Mouse (Mus musculus) liver, embryonic 14.5 days (tissue): ENCODE data around the gene Ksr2. TPM values are rescaled to one million over a fixed set of nuclear protein-coding genes. Genes with fewer than 3 reads are reported as not detected.

Source experiments
- ATAC-seq: fragments of 200-750 bp; cut with Nextera tagmentation; 2 replicates; pipeline ENCODE4 v1.8.0; 2017; ENCODE audit warnings: moderate number of reproducible peaks, mild to moderate bottlenecking, moderate library complexity; ENCODE audit not compliant: insufficient read depth
- DNase-seq, 3 experiments: peaks; one replicate each; pipeline ENCODE4 v3.0.0-alpha.2; 2012 to 2013; ENCODE audit warnings: low read depth in 3 of 3, low spot score in 3 of 3
- H3K27ac ChIP-seq: fragments of 300-500 bp; sonication (generic); 2 replicates; pipeline ENCODE4 v1.5.1; 2014; ENCODE audit warnings: moderate library complexity, mild to moderate bottlenecking, control low read depth, inconsistent platforms
- H3K27me3 ChIP-seq: fragments of 300-500 bp; sonication (generic); 2 replicates; pipeline ENCODE4 v1.6.1; 2014; ENCODE audit warnings: mild to moderate bottlenecking, low read length, moderate library complexity; ENCODE audit not compliant: control insufficient read depth, insufficient read depth
- H3K36me3 ChIP-seq: fragments of 300-500 bp; sonication (generic); replicated peaks from 2 replicates; pipeline ENCODE4 v1.6.1; 2014; ENCODE audit warnings: low read depth; ENCODE audit not compliant: control insufficient read depth, insufficient read depth
- H3K4me1 ChIP-seq, 2 experiments: fragments of 200-500 bp in 1 of 2; fragments of 300-500 bp in 1 of 2; sonication (generic) in 1 of 2; replicated peaks; 2 replicates each; pipeline ENCODE4 v1.6.1; 2012 to 2014; ENCODE audit warnings: antibody characterized with exemption in 1 of 2, inconsistent platforms in 1 of 2, low read length in 1 of 2; ENCODE audit not compliant: control insufficient read depth in 2 of 2, insufficient read depth in 2 of 2
- H3K4me2 ChIP-seq: fragments of 300-500 bp; sonication (generic); 2 replicates; pipeline ENCODE4 v1.6.1; 2014; ENCODE audit warnings: low read depth, mild to moderate bottlenecking, control low read depth, moderate library complexity
- H3K4me3 ChIP-seq, 2 experiments: fragments of 200-500 bp in 1 of 2; fragments of 300-500 bp in 1 of 2; sonication (generic) in 1 of 2; 2 replicates each; pipeline ENCODE4 v1.5.1; 2012 to 2014; ENCODE audit warnings: low read depth in 2 of 2, low read length in 2 of 2, mild to moderate bottlenecking in 2 of 2, control low read depth in 1 of 2, inconsistent platforms in 1 of 2, moderate library complexity in 1 of 2; ENCODE audit not compliant: insufficient read depth in 1 of 2
- H3K9ac ChIP-seq: fragments of 300-500 bp; sonication (generic); replicated peaks from 2 replicates; pipeline ENCODE4 v1.6.1; 2014; ENCODE audit warnings: mild to moderate bottlenecking, control low read depth, moderate library complexity
- H3K9me3 ChIP-seq: fragments of 300-500 bp; sonication (generic); 2 replicates; pipeline ENCODE4 v1.6.1; 2016; ENCODE audit warnings: low read length, mixed read lengths; ENCODE audit not compliant: control insufficient read depth
- CTCF ChIP-seq: IDR thresholded peaks from 2 replicates; pipeline ENCODE4 v1.5.1; 2016; ENCODE audit warnings: antibody characterized with exemption, low read depth, control low read depth
- EP300 ChIP-seq: IDR thresholded peaks from 2 replicates; pipeline ENCODE4 v1.6.1; 2016; ENCODE audit warnings: antibody characterized with exemption, low read depth
- WGBS: fragments of 180-500 bp; shearing (Covaris S2); extraction: QIAGEN DNeasy Blood & Tissue Kit; methylation state at CpG from one replicate; pipeline ENCODE4 v1.1.7; 2014; ENCODE audit not compliant: insufficient replicate concordance; 5-methylcytosine and 5-hydroxymethylcytosine counted together
- polyA plus RNA-seq, 2 experiments: library from polyadenylated mRNA; depleted of rRNA in 1 of 2; stranded (reverse) in 1 of 2; unstranded in 1 of 2; fragments of >200 nt; fragmentation: Nextera tagmentation in 1 of 2; extraction: Ambion mirVana in 1 of 2; gene quantifications; 2 replicates each; pipeline versions ENCODE4 v1.2.1 to v1.2.3; 2012 to 2014

Gene Ksr2
- polyA plus RNA-seq, 2 experiments = 0.01 to 0.04 TPM

DNA sequence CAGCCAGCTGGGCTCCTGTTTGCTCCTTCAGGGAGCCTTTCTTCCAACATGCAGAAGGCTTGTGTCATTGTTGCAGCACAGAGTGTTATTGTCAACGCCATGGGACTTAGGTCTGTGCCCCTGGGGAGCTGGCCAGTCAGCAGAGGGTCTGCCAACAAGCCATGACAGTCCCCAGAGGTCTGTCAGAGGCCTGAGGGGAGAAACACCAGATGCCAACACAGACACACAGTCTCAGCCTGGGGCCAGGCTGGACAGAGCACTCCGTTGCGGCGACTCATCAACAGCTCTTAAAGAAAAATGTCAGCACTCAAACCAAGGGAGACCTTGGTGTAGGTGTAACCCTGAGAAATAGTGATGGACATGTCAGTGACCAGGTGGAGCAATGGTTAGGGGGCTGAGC, 255.5 kb downstream of the Ksr2 start:
- WGBS = 70% methylated on average over 4 of the region's 4 CpGs
- H3K4me3 ChIP-seq = no peak overlapping the region
- no peaks in the 10 kb centered on the region for H3K27me3 ChIP-seq
- ATAC-seq = no peak
- TF ChIP-seq EP300 = no peak
- no peak for TF ChIP-seq CTCF
- no peak for DNase-seq
- no peaks in the 10 kb centered on the region for H3K4me1 ChIP-seq
- H3K27ac ChIP-seq = no peak overlapping the region
- H3K9ac ChIP-seq = no peak overlapping the region
- no peak overlapping the region for H3K4me2 ChIP-seq
- H3K9me3 ChIP-seq = no peaks in the 10 kb centered on the region
- H3K36me3 ChIP-seq = no peaks in the 10 kb centered on the region

DNA sequence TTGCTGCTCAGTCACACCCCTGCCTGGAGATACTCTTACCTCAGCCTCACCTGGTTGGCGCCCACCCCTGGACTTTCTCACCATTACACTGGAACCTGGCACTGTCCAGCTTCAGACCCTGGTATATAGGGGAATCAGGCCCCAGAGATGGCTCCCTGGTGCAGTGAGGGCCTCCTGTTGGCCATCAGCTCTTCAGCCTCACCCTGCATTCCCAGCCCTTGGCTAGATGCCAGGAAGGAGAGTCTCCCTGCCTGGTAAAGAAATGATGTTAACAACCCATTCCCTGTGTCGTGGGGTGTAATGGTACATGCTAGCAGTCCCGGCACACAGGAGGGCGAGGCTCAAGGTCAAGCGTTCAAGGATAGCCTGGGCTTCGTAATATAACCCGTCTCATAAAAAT, 256.0 kb downstream of the Ksr2 start:
- DNase-seq (no peak), ATAC-seq (no peak)
- Histone ChIP-seq H3K4me3 (no peak overlapping the region), H3K27me3 (no peaks in the 10 kb centered on the region), H3K4me1 (no peaks in the 10 kb centered on the region), H3K9me3 (no peaks in the 10 kb centered on the region), H3K4me2 (no peak overlapping the region), H3K9ac (no peak overlapping the region), H3K36me3 (no peaks in the 10 kb centered on the region), H3K27ac (no peak overlapping the region)
- WGBS = 64% methylated on average over 7 of the region's 7 CpGs
- TF ChIP-seq EP300 = no peak
- TF ChIP-seq CTCF = no peak

DNA sequence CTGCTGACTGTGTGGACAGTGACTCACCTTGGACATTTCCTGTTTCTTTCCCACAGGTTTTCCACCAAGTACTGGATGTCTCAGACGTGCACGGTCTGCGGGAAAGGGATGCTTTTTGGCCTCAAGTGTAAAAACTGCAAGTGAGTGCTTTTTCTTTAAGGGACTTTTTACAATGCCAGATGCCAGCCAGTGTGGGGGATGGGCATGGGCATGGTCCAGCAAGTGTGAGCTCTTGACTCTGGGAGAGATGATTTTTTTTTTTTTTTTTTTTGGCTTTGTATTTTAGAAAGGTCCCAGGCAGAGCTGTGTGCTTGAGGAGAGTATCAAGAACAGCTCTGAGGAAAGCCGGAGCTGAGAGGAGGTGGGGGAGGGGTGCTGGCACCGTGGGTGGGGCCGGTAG, 257.6 kb downstream of the Ksr2 start:
- Histone ChIP-seq H3K9me3 (no peaks in the 10 kb centered on the region; the same call in 1 of the 2 replicates), H3K27ac (no peak overlapping the region), H3K4me3 (no peak overlapping the region), H3K4me2 (no peak overlapping the region), H3K4me1 (no peaks in the 10 kb centered on the region), H3K36me3 (no peaks in the 10 kb centered on the region), H3K9ac (no peak overlapping the region), H3K27me3 (no peaks in the 10 kb centered on the region)
- no peak for ATAC-seq
- 49% methylated on average over 6 of the region's 6 CpGs for WGBS
- no peak for TF ChIP-seq EP300
- no peak for TF ChIP-seq CTCF
- DNase-seq = no peak

- H3K27me3 ChIP-seq = no peaks in the 10 kb centered on the region
- no peak overlapping the region for H3K4me2 ChIP-seq
- TF ChIP-seq CTCF (no peak), EP300 (no peak)
- no peaks in the 10 kb centered on the region; the same call in 1 of the 2 replicates for H3K9me3 ChIP-seq
- no peaks in the 10 kb centered on the region for H3K4me1 ChIP-seq
- H3K9ac ChIP-seq = no peak overlapping the region
- ATAC-seq = no peak
- DNase-seq = no peak
- H3K4me3 ChIP-seq = no peak overlapping the region
- WGBS = 54% methylated on average over 8 of the region's 8 CpGs
- H3K27ac ChIP-seq = no peak overlapping the region
- H3K36me3 ChIP-seq = no peaks in the 10 kb centered on the region
These were observed 262.0 kb downstream of the Ksr2 start for GRCm38 (mm10) chr5:117675840-117676239.

DNA sequence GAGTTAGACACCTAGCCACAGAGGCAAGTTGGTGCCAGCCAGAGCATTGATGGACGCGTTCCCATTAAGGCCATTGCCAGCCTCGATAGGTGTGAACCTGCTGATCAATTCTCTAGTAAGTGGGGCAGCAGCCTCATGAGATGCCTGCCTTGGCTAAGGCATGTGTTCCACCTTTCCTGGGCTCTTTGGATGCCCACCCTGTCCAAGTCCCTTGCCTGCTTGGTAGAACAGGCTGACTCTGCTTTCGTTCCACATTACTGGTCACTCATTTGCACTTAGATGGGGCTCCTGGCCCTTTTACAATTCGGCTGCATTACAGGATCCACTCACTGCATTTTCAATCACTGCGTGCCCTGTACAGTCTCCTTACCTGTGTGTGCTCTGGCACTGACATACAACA, 263.4 kb downstream of the Ksr2 start:
- Histone ChIP-seq H3K36me3 (no peaks in the 10 kb centered on the region), H3K4me2 (no peak overlapping the region), H3K27me3 (no peaks in the 10 kb centered on the region), H3K4me1 (no peaks in the 10 kb centered on the region), H3K27ac (no peak overlapping the region), H3K9me3 (no peaks in the 10 kb centered on the region; the same call in 1 of the 2 replicates), H3K9ac (no peak overlapping the region), H3K4me3 (no peak overlapping the region)
- 75% methylated on average over 6 of the region's 6 CpGs for WGBS
- no peak for ATAC-seq
- DNase-seq = no peak
- no peak for TF ChIP-seq EP300
- no peak for TF ChIP-seq CTCF

DNA sequence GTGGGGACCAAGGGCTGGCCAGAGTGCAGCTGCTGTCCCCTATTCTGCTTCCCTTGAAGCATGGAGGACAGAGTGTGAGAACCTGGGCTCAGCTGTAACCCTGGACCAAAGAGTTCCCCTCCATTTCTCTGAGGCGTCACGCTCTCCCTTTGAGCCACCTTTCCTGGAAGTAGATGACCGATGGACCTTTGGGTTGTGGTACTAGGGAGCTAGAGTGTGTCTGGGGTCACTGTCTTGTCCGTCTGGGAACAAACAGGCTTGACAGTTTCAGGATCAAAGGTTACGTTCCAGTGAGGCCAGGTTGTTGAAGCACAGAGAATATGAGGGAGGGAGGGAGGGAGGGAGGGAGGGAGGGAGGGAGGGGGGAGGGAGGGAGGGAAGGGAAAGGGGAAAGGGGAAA, 264.6 kb downstream of the Ksr2 start:
- H3K9me3 ChIP-seq = no peaks in the 10 kb centered on the region; the same call in 1 of the 2 replicates
- TF ChIP-seq EP300 (no peak), CTCF (no peak)
- 43% methylated on average over 5 of the region's 5 CpGs for WGBS
- H3K9ac ChIP-seq = no peak overlapping the region
- ATAC-seq = no peak
- no peak overlapping the region for H3K4me3 ChIP-seq
- no peaks in the 10 kb centered on the region for H3K36me3 ChIP-seq
- no peak overlapping the region for H3K27ac ChIP-seq
- no peaks in the 10 kb centered on the region for H3K27me3 ChIP-seq
- H3K4me2 ChIP-seq = no peak overlapping the region
- no peak for DNase-seq
- no peaks in the 10 kb centered on the region for H3K4me1 ChIP-seq
